Comparison of ENCODE assay signal across 25 mouse cellular contexts in the genomic region with DNA sequence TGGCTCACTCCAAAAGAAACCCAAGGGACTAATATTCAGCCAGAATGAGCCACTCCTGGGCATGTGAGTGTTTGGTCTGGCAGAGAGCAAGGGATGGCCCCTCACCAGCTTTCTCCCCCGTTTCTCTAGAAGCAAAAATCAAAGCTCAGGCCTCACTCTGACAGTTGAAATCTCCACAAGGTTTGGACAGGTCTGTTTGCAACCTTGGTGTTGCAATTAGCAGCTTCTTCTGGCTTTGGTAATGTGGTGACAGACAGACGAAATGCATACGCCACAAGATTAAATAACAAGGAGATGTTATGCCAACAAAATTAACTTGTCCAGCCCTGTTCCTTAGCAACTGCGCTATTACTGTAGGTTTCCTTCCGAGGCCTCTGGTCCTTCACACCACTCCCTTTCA. TPM values are rescaled to one million over a fixed set of nuclear protein-coding genes. Genes with fewer than 3 reads are reported as not detected.
DNase-seq lines count a peak whose midpoint lies in the region; ATAC-seq lines count a peak whose summit lies in the region.
"Had no signal": no experiment of that assay in that cellular context is flagged by ENCODE, and none has a peak within 500 bp of the region (broad histone marks: within the 10 kb centered on the region; RNA-seq: fewer than 3 reads in every experiment).

No protein-coding gene starts in this region.

- no peak for ATAC-seq in heart, embryonic 12.5 days (ENCODE audit: insufficient number of reproducible peaks, low FRiP score)
- ATAC-seq: activated CD4-positive, CD25-positive, alpha-beta regulatory T cell, adult 4 months; CD4-positive, CD25-positive, alpha-beta regulatory T cell, adult 4 months; intestine, embryonic 15.5 days had no signal

- no peaks in the 10 kb centered on the region for H3K4me1 ChIP-seq in heart, embryonic 12.5 days (replicated peaks)
- H3K4me1 ChIP-seq: hindbrain, embryonic 13.5 days; intestine, embryonic 15.5 days; lung, embryonic 15.5 days had no signal

- intact Hi-C loops in heart, postnatal 14 days (cut with DNase I): no loop called here

- no peak overlapping the region for H3K4me3 ChIP-seq in heart, embryonic 12.5 days
- H3K4me3 ChIP-seq: hindbrain, embryonic 13.5 days; intestine, embryonic 15.5 days; lung, embryonic 15.5 days had no signal

- H3K36me3 ChIP-seq in heart, embryonic 12.5 days: no peaks in the 10 kb centered on the region
- H3K36me3 ChIP-seq: hindbrain, embryonic 13.5 days; intestine, embryonic 15.5 days; lung, embryonic 15.5 days had no signal

- H3K9me3 ChIP-seq in heart, embryonic 12.5 days (replicated peaks): 0 out of 2 replicates have a peak, but pooled peaks cover 4% of the 10 kb centered on the region
- H3K9me3 ChIP-seq: hindbrain, embryonic 13.5 days; intestine, embryonic 15.5 days; lung, embryonic 15.5 days had no signal

- no peak overlapping the region for H3K4me2 ChIP-seq in heart, embryonic 12.5 days
- H3K4me2 ChIP-seq: hindbrain, embryonic 13.5 days; intestine, embryonic 15.5 days; lung, embryonic 15.5 days; midbrain, embryonic 11.5 days had no signal

- H3K27me3 ChIP-seq in heart, embryonic 12.5 days (replicated peaks): no peaks in the 10 kb centered on the region
- H3K27me3 ChIP-seq: intestine, embryonic 15.5 days; lung, embryonic 15.5 days had no signal

- WGBS in heart, embryonic 12.5 days: 42% methylated on average over 5 of the region's 5 CpGs

- no peak overlapping the region for H3K27ac ChIP-seq in heart, embryonic 12.5 days (ENCODE audit: poor library complexity, severe bottlenecking)
- H3K27ac ChIP-seq: hindbrain, embryonic 13.5 days; intestine, embryonic 15.5 days; liver, embryonic 14.5 days; lung, embryonic 15.5 days had no signal

- H3K9ac ChIP-seq in heart, embryonic 12.5 days: no peak overlapping the region
- H3K9ac ChIP-seq: hindbrain, embryonic 13.5 days; intestine, embryonic 15.5 days; liver, embryonic 14.5 days; lung, embryonic 15.5 days had no signal

- peak; percentile 6 to 46 for DNase-seq in adrenal gland, adult (ENCODE audit: inconsistent age in 2 of 2, low spot score in 1 of 2)
- DNase-seq in adrenal gland, adult 2 months: no peak
- DNase-seq in heart, adult 11 months: peak; percentile 88
- DNase-seq in 3T3-L1 (ENCODE audit: low read depth, low spot score): peak; percentile 15
- DNase-seq in heart, postnatal 14 days: peak; percentile 3 to 14
- no peak for DNase-seq in thymus, postnatal 14 days
- DNase-seq in cerebellum, adult 11 months: no peak
- DNase-seq: cerebellum, adult 9-10 months; gastrocnemius, postnatal 10 days; retina, postnatal 1 day had no signal

RNA-seq across cellular contexts. Expression of a gene that starts 28.0 kb away (rescaled TPM):
- total RNA-seq in adrenal gland, adult 2 months (2021): 1 to 10 TPM in 1 of 2 experiments, under 1 TPM in 1; 0.41 to 1.2 TPM
- 1.4 and 1.5 TPM in 2 replicates for polyA plus RNA-seq in adrenal gland, adult 2 months (2012; rRNA removed)
- polyA plus RNA-seq in heart, embryonic 12.5 days (2016; fragmentation: Nextera tagmentation; extraction: Ambion mirVana): not detected in 2 replicates
- total RNA-seq in heart, postnatal 14 days (2021): not detected
- total RNA-seq: ES-E14; gastrocnemius, postnatal 10 days; left cerebral cortex, postnatal 25 days had no signal
- polyA plus RNA-seq: activated CD4-positive, CD25-positive, alpha-beta regulatory T cell, adult 4 months; CD4-positive, CD25-positive, alpha-beta regulatory T cell, adult 4 months; cortical plate, adult 2 months; embryonic facial prominence, embryonic 11.5 days; heart, embryonic 14.5 days; intestine, embryonic 15.5 days; kidney, embryonic 16.5 days; limb, embryonic 14.5 days; liver, embryonic 14.5 days; lung, embryonic 15.5 days; midbrain, embryonic 11.5 days had no signal

Comparison
In these comparisons a context has a peak if more than half of its experiments do, and no peak if none do; other contexts are left out.
1. DNase-seq: peak in adrenal gland, adult (2 of 2), heart, adult 11 months (single experiment), 3T3-L1 (single experiment) and heart, postnatal 14 days (2 of 2); none in adrenal gland, adult 2 months (single experiment), thymus, postnatal 14 days (single experiment) and cerebellum, adult 11 months (single experiment).